Mouse (Mus musculus): ENCODE results near the gene Bhlhe40. TPM values are rescaled to one million over a fixed set of nuclear protein-coding genes. Genes with fewer than 3 reads are reported as not detected.

Bhlhe40 gene
- total RNA-seq (2023), result 100 to 1,000 TPM; 477 to 666 TPM

GRCm38 (mm10) chr6:108660206-108660877 is at the start of gene Bhlhe40:
Gene Bhlhe40, plus strand, starts transcription at chr6:108660629.

Other genes with a start within 250 kb of the Bhlhe40 start
- gene Arl8b, start 122.5 kb downstream of the Bhlhe40 start, total RNA-seq (2023), result 10 to 100 TPM; 70.5 to 73.0 TPM
- gene Edem1, start 168.0 kb downstream of the Bhlhe40 start, total RNA-seq (2023), result 100 to 1,000 TPM; 168 to 179 TPM

All from monocyte, adult 59 days (primary cell).